Mouse (Mus musculus) myocyte (in vitro differentiated cells): ENCODE data around the gene Crlf1. TPM values are rescaled to one million over a fixed set of nuclear protein-coding genes. Genes with fewer than 3 reads are reported as not detected.

Experiments used
- H3K27me3 ChIP-seq: one replicate; pipeline ENCODE4 v1.6.1; 2011; ENCODE audit not compliant: control insufficient read depth, insufficient read depth, insufficient read length
- H3K36me3 ChIP-seq: one replicate; pipeline ENCODE4 v1.6.1; 2011; ENCODE audit not compliant: control insufficient read depth, insufficient read depth
- H3K4me2 ChIP-seq: one replicate; pipeline ENCODE4 v1.6.1; 2011; ENCODE audit warnings: low read depth, control low read depth
- H3K4me3 ChIP-seq: one replicate; pipeline ENCODE4 v1.5.1; 2011; ENCODE audit warnings: mild to moderate bottlenecking, control low read depth, moderate library complexity
- H3K79me2 ChIP-seq: one replicate; pipeline ENCODE4 v1.6.1; 2011; ENCODE audit not compliant: control insufficient read depth, insufficient read depth
- H3ac ChIP-seq: one replicate; pipeline ENCODE4 v1.6.1; 2011; ENCODE audit not compliant: control insufficient read depth, insufficient read length
- CEBPB ChIP-seq: IDR thresholded peaks from 2 replicates; pipeline ENCODE4 v1.6.1; 2011; ENCODE audit warnings: mild to moderate bottlenecking, moderate library complexity; ENCODE audit not compliant: poor library complexity, insufficient read depth, severe bottlenecking
- E2F4 ChIP-seq: IDR thresholded peaks from one replicate; pipeline ENCODE4 v1.6.1; 2011; ENCODE audit warnings: mild to moderate bottlenecking, control low read depth, moderate library complexity; ENCODE audit not compliant: insufficient read depth
- MAX ChIP-seq: IDR thresholded peaks from one replicate; pipeline ENCODE4 v1.6.1; 2011; ENCODE audit warnings: low read depth, mild to moderate bottlenecking, control low read depth
- MYOD1 ChIP-seq, 3 experiments: IDR thresholded peaks; one replicate each; pipeline ENCODE4 v1.6.1; 2011; ENCODE audit warnings: control low read depth in 2 of 3, low read depth in 2 of 3, mild to moderate bottlenecking in 2 of 3, moderate library complexity in 1 of 3; ENCODE audit not compliant: insufficient read length in 2 of 3, control insufficient read depth in 1 of 3
- MYOG ChIP-seq, 3 experiments: IDR thresholded peaks; one replicate each; pipeline ENCODE4 v1.6.1; 2011; ENCODE audit warnings: control low read depth in 2 of 3, low read depth in 2 of 3, mild to moderate bottlenecking in 2 of 3; ENCODE audit not compliant: insufficient read length in 2 of 3, control insufficient read depth in 1 of 3, insufficient read depth in 1 of 3
- POLR2A ChIP-seq: IDR thresholded peaks from one replicate; pipeline ENCODE4 v1.6.1; 2011; ENCODE audit warnings: low read depth, mild to moderate bottlenecking, control low read depth, moderate library complexity; ENCODE audit not compliant: insufficient read length
- POLR2AphosphoS2 ChIP-seq: IDR thresholded peaks from one replicate; pipeline ENCODE4 v1.6.1; 2011; ENCODE audit warnings: low read depth, control low read depth; ENCODE audit not compliant: insufficient read length
- REST ChIP-seq: IDR thresholded peaks from one replicate; pipeline ENCODE4 v1.6.1; 2011; ENCODE audit warnings: mild to moderate bottlenecking, control low read depth, moderate library complexity; ENCODE audit not compliant: insufficient read depth, insufficient read length
- SRF ChIP-seq: IDR thresholded peaks from one replicate; pipeline ENCODE4 v1.6.1; 2011; ENCODE audit warnings: low read depth; ENCODE audit not compliant: control insufficient read depth, insufficient read length
- TCF12 ChIP-seq: IDR thresholded peaks from one replicate; pipeline ENCODE4 v1.6.1; 2011; ENCODE audit warnings: mild to moderate bottlenecking, control low read depth; ENCODE audit not compliant: poor library complexity, insufficient read depth, severe bottlenecking
- TCF3 ChIP-seq: IDR thresholded peaks from one replicate; pipeline ENCODE4 v1.6.1; 2011; ENCODE audit warnings: low read depth, control low read depth; ENCODE audit not compliant: insufficient read length
- USF1 ChIP-seq: IDR thresholded peaks from one replicate; pipeline ENCODE4 v1.6.1; 2011; ENCODE audit warnings: low read depth, mild to moderate bottlenecking, control low read depth, moderate library complexity
- polyA plus RNA-seq: library from polyadenylated mRNA; unstranded; fragments of >200 nt; fragmentation: generic; extraction: Trizol; gene quantifications from one replicate; pipeline ENCODE4 v1.2.1, GENCODE M21; 2012; ENCODE audit warnings: missing spikeins

Crlf1 gene
- polyA plus RNA-seq, 1 experiment = 99.1 TPM

DNA sequence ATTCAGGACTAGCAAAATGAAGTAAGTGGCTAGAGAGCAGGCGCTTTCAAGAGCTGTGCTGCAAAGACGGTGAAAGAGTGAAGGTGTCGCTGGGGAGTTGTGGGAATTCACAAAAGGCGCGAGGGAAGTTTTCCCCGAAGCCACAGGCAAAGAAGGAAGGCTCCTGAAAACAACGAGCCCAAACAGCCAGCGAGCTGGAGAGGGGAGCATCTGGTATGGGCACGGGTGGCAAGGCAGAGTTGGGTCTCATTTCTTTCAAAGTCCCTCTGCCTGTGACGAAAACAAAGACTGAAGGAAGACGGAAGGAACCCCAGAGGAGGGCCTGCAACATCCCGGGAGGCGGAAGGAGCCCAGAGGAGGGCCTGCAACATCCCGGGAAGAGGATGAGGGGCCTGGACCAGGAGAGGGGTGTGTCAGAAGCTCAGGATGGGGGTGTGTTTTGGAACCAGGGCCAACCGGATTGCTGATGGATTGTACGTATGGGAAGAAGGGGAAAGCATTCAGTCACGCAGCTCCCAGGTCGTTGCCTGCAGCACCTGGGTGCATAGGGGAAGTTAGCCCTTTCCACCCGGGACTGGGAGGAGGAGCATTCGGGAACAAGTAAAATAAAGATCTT is 2.0 kb upstream of the Crlf1 start:
- TF ChIP-seq MAX (no peak), POLR2A (no peak), POLR2AphosphoS2 (no peak), USF1 (no peak), E2F4 (no peak), SRF (no peak), TCF12 (no peak), MYOD1 (IDR thresholded peaks at IDR 0.05; ENCODE audit: control insufficient read depth in 1 of 3, insufficient read length in 2 of 3, low read depth in 2 of 3) (no peak), TCF3 (no peak), REST (no peak), MYOG (IDR thresholded peaks at IDR 0.05; ENCODE audit: control insufficient read depth in 1 of 3, insufficient read depth in 1 of 3, insufficient read length in 2 of 3, low read depth in 2 of 3) (no peak), CEBPB (no peak)
- no peak overlapping the region for H3K4me2 ChIP-seq
- no peak overlapping the region for H3K4me3 ChIP-seq
- no peaks in the 10 kb centered on the region for H3K27me3 ChIP-seq
- H3K36me3 ChIP-seq = no peaks in the 10 kb centered on the region
- H3K79me2 ChIP-seq = peaks cover 9% of the 10 kb centered on the region
- no peak overlapping the region for H3ac ChIP-seq

DNA sequence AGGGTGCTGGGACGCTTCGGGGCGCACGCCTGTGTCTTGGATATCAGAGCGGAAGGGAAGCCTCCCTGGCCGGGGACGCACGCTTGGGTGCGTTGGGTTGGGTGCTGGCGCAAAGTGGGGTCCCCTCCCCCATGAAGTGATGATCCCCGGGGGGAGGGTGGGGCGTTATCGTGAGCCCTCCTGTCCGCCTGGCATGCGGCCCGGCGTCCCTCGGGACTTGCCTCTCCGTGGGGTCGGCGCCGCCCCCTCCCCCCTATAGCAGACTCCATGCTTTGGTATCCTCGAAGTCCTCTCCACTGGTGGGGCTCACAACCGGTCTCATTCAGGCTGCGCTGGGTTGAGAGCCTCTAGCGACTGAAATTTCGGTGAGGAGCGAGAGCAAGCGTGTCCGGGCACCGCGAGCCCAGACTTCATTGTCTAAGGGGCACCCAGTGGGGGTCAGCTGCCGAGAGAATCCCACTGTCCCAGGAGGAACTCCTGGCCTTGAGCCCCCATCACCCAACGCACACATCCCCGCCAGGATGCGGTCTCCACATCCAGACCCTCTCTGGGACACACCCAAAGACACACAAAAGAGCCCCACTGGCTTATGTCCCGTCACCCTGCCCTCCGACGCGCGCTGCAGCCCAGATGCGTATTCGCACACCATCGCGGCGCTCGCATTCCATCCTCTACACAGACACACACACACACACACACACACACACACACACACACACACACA is 896 bp downstream of the Crlf1 start:
- H3K27me3 ChIP-seq = no peaks in the 10 kb centered on the region
- no peaks in the 10 kb centered on the region for H3K36me3 ChIP-seq
- H3K4me3 ChIP-seq = peak overlapping the region; percentile 47

DNA sequence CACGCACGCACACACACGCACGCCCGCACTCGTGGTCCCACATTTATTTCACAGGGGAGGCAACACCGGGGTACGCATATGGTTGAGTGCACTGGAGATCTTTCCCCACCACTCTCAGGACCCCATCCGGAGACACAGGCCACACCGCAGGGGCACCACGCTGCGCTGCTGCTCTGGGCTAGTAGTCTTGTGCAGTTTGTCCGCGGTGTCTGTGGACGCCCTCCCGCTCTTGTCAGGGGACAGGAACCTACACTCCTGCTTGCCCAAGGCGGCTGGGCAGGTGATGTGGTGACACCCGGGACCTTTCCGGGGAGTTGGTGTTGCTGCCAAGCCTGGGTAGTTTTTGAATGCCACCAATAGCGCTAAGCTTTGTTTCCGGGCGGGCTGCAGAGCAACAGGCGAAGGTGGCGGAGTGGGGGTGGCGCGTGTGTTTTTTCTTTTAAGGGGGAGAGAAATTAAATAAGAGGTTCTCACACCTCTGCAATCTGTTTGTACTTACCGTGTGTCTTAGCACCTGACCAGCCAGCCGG is 1.5 kb downstream of the Crlf1 start:
- peak overlapping the region; percentile 47 for H3K4me3 ChIP-seq
- H3ac ChIP-seq = peak overlapping the region; percentile 32
- no peaks in the 10 kb centered on the region for H3K36me3 ChIP-seq
- H3K4me2 ChIP-seq = peak overlapping the region; percentile 79
- TF ChIP-seq TCF3 (no peak), USF1 (no peak), MYOD1 (IDR thresholded peaks at IDR 0.05; ENCODE audit: control insufficient read depth in 1 of 3, insufficient read length in 2 of 3, low read depth in 2 of 3) (no peak), POLR2A (no peak), E2F4 (no peak)
- H3K27me3 ChIP-seq = no peaks in the 10 kb centered on the region
- peaks cover 13% of the 10 kb centered on the region for H3K79me2 ChIP-seq

More for the DNA sequence above, 896 bp downstream of the Crlf1 start:
- Histone ChIP-seq H3K79me2 (peaks cover 13% of the 10 kb centered on the region), H3ac (peak overlapping the region; percentile 32), H3K4me2 (peak overlapping the region; percentile 79)
- TF ChIP-seq USF1 (no peak), E2F4 (no peak), TCF3 (no peak), POLR2AphosphoS2 (no peak), POLR2A (peak; percentile 43), SRF (no peak)

DNA sequence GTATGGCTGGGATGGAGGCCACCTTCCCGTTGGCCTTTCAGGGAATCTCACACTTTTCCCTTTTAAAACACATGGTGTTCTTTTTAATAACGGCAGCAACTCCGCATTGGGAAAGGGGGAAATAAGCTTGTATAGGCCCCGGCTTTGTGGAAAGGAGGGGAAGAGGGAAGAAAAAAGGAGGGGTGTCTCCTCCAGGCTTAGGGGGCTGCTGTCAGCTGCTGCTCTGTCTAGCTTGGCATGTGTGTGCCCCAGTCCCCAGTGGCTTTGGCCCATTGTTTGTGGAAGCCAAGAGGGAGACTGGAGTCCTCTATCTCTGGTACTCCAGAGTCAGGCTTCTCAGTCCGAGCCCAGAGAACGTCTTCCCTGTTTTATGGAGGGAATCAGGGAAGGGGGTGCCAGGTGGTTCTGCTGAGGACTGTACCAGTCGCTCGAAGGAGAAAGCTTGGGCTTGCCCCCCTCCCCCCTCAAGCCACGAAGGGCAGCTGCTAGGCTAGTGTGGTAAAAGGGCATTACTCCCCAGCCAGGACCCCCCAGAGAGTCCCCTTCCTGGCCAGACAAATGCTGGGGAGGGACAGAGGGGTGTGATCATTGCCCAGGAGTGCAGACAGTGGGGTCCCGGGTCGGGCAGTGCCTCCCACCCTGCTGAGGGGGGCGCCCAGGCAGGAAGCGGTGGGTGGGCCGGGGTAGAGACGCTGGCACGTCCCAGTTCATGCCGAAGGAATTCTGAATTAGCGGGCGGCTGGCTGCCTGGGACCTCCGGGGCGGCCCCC is 2.2 kb downstream of the Crlf1 start:
- Histone ChIP-seq H3K4me3 (peak overlapping the region; percentile 47), H3K36me3 (no peaks in the 10 kb centered on the region), H3K4me2 (peak overlapping the region; percentile 79), H3ac (peak overlapping the region; percentile 5), H3K79me2 (peaks cover 13% of the 10 kb centered on the region), H3K27me3 (no peaks in the 10 kb centered on the region)
- no peak for TF ChIP-seq CEBPB
- no peak for TF ChIP-seq E2F4
- TF ChIP-seq SRF = no peak
- no peak for TF ChIP-seq MAX
- no peak for TF ChIP-seq USF1
- no peak for TF ChIP-seq POLR2AphosphoS2
- no peak for TF ChIP-seq POLR2A
- no peak for TF ChIP-seq MYOD1 (IDR thresholded peaks at IDR 0.05; ENCODE audit: control insufficient read depth in 1 of 3, insufficient read length in 2 of 3, low read depth in 2 of 3)
- no peak for TF ChIP-seq TCF12
- no peak for TF ChIP-seq MYOG (IDR thresholded peaks at IDR 0.05; ENCODE audit: control insufficient read depth in 1 of 3, insufficient read depth in 1 of 3, insufficient read length in 2 of 3, low read depth in 2 of 3)
- no peak for TF ChIP-seq TCF3
- TF ChIP-seq REST = no peak

DNA sequence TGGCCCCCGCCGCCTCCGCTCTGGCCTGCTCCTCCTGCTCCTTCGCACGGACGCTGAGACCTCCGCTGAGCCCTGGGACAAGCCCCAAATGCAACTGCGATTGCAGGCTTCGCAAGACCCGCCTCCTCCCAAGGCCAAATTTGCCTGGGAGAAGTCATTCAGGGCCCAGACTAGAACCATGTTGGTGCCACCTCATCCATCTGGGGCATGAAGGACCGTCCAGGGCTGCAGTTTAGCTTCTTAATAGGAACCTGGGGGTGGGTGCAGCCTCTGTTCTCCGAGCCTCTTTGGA is 2.8 kb downstream of the Crlf1 start:
- H3K36me3 ChIP-seq = no peaks in the 10 kb centered on the region
- peaks cover 13% of the 10 kb centered on the region for H3K79me2 ChIP-seq
- H3K4me2 ChIP-seq = peak overlapping the region; percentile 79
- H3K27me3 ChIP-seq = no peaks in the 10 kb centered on the region
- TF ChIP-seq E2F4 = no peak
- TF ChIP-seq POLR2A = no peak
- TF ChIP-seq SRF = no peak
- TF ChIP-seq CEBPB = no peak
- no peak for TF ChIP-seq MYOG (IDR thresholded peaks at IDR 0.05; ENCODE audit: control insufficient read depth in 1 of 3, insufficient read depth in 1 of 3, insufficient read length in 2 of 3, low read depth in 2 of 3)
- no peak for TF ChIP-seq MYOD1 (IDR thresholded peaks at IDR 0.05; ENCODE audit: control insufficient read depth in 1 of 3, insufficient read length in 2 of 3, low read depth in 2 of 3)
- TF ChIP-seq MAX = no peak
- no peak overlapping the region for H3ac ChIP-seq
- no peak overlapping the region for H3K4me3 ChIP-seq
